Mouse (Mus musculus) mesoderm, embryonic 11.5 days (tissue): Measurements from ENCODE around the gene H2-M10.5.
"Not testable (repeated sequence)": the region's sequence is repeated elsewhere in the genome, so short reads cannot be mapped to it uniquely, and the experiment has no call there.

Experiments
- DNase-seq: peaks from one replicate; pipeline ENCODE4 v3.0.0-alpha.2; 2012; ENCODE audit warnings: low read depth, low spot score

Gene H2-M10.5

GRCm38 (mm10) chr17:36772610-36773009 lies at the start of gene H2-M10.5:
Gene H2-M10.5 (plus strand): TSS chr17:36772910.
- not testable (repeated sequence) for DNase-seq

- peak; percentile 14 for DNase-seq
These were observed 46.7 kb upstream of the H2-M10.5 start for GRCm38 (mm10) chr17:36726046-36726445.

GRCm38 (mm10) chr17:36763816-36764215 lies 8.9 kb upstream of the H2-M10.5 start:
- DNase-seq: no peak

GRCm38 (mm10) chr17:36764244-36764643 lies 8.5 kb upstream of the H2-M10.5 start:
- peak; percentile 4 for DNase-seq

- not testable (repeated sequence) for DNase-seq
These were observed 7.3 kb upstream of the H2-M10.5 start for GRCm38 (mm10) chr17:36765403-36765802.

- DNase-seq: no peak
These were observed 8.8 kb downstream of the H2-M10.5 start for GRCm38 (mm10) chr17:36781533-36781932.

GRCm38 (mm10) chr17:36786483-36786886 lies 13.8 kb downstream of the H2-M10.5 start:
- peak; percentile 18 for DNase-seq

- no peak for DNase-seq
These were observed 15.6 kb downstream of the H2-M10.5 start for GRCm38 (mm10) chr17:36788351-36788750.

- peak; percentile 81 for DNase-seq
These were observed 16.1 kb downstream of the H2-M10.5 start for GRCm38 (mm10) chr17:36788801-36789200.

GRCm38 (mm10) chr17:36799493-36799892 lies 26.8 kb downstream of the H2-M10.5 start:
- no peak for DNase-seq

GRCm38 (mm10) chr17:36799921-36800462 lies 27.3 kb downstream of the H2-M10.5 start:
- not testable (repeated sequence) for DNase-seq

GRCm38 (mm10) chr17:36811871-36812270 lies 39.2 kb downstream of the H2-M10.5 start, which contains the start of gene H2-M10.6:
Gene H2-M10.6 (plus strand): TSS chr17:36812171.
- no peak for DNase-seq

- no peak for DNase-seq
These were observed 51.3 kb downstream of the H2-M10.5 start for GRCm38 (mm10) chr17:36824005-36824404.

GRCm38 (mm10) chr17:36825525-36825924 lies 52.8 kb downstream of the H2-M10.5 start:
- DNase-seq: no peak
